Mouse (Mus musculus): Measurements from ENCODE around the gene Vsig2. TPM values are rescaled to one million over a fixed set of nuclear protein-coding genes. Genes with fewer than 3 reads are reported as not detected.
A peak's percentile ranks its signal among the peaks of the same experiment; 100 is the strongest.

Gene Vsig2
- polyA plus RNA-seq, 1 experiment from 2014 or later: 0.75 TPM

DNA sequence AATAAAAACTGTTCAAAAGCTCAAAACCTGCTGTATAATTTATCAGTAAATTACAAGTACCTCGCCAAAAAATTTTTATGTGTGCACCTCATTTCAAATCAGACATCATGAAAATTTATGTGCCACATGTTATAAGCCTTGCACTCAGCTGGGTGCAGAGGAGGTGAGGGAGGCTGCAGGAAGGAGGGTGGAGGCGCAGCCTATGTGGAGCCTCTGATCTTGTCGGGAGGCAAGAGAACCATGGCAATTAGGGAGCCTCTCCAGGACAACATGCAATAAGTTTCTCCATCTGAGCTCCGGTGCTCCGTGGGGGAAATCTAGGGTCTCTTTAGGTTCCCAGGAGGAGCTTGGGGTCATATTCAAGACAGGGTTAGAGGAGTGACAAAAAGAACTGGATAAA lies 28.4 kb downstream of the Vsig2 start:
- no peak for DNase-seq (ENCODE audit: low spot score)
- H3K4me2 ChIP-seq (ENCODE audit: low read depth, low read length, severe bottlenecking): no peak overlapping the region
- no peaks in the 10 kb centered on the region for H3K27me3 ChIP-seq (ENCODE audit: control insufficient read depth, insufficient read depth, low read length)
- H3K9ac ChIP-seq (ENCODE audit: low read length): no peak overlapping the region
- H3K36me3 ChIP-seq (ENCODE audit: control insufficient read depth, insufficient read depth, low read length): no peaks in the 10 kb centered on the region
- H3K9me3 ChIP-seq (ENCODE audit: control insufficient read depth, low read length): no peaks in the 10 kb centered on the region
- no peak overlapping the region for H3K4me3 ChIP-seq (ENCODE audit: low read depth, low read length)
- H3K4me1 ChIP-seq (replicated peaks; ENCODE audit: control insufficient read depth, insufficient read depth, low read length): no peaks in the 10 kb centered on the region
- no peak for ATAC-seq (replicated peaks; ENCODE audit: low FRiP score)
- 68% methylated on average over 5 of the region's 5 CpGs for WGBS
- H3K27ac ChIP-seq (ENCODE audit: low read depth, low read length): no peak overlapping the region

- H3K9me3 ChIP-seq (ENCODE audit: control insufficient read depth, low read length): no peaks in the 10 kb centered on the region
- WGBS: 59% methylated on average over 15 of the region's 15 CpGs
- H3K4me2 ChIP-seq (ENCODE audit: low read depth, low read length, severe bottlenecking): no peak overlapping the region
- ATAC-seq (replicated peaks; ENCODE audit: low FRiP score) (no peak), DNase-seq (ENCODE audit: low spot score) (no peak)
- no peaks in the 10 kb centered on the region for H3K27me3 ChIP-seq (ENCODE audit: control insufficient read depth, insufficient read depth, low read length)
- no peak overlapping the region for H3K9ac ChIP-seq (ENCODE audit: low read length)
- no peak overlapping the region for H3K27ac ChIP-seq (ENCODE audit: low read depth, low read length)
- H3K4me3 ChIP-seq (ENCODE audit: low read depth, low read length): no peak overlapping the region
- no peaks in the 10 kb centered on the region for H3K36me3 ChIP-seq (ENCODE audit: control insufficient read depth, insufficient read depth, low read length)
- no peaks in the 10 kb centered on the region for H3K4me1 ChIP-seq (replicated peaks; ENCODE audit: control insufficient read depth, insufficient read depth, low read length)
Observed at GRCm38 (mm10) chr9:37567892-37568604, 29.0 kb downstream of the Vsig2 start.

DNA sequence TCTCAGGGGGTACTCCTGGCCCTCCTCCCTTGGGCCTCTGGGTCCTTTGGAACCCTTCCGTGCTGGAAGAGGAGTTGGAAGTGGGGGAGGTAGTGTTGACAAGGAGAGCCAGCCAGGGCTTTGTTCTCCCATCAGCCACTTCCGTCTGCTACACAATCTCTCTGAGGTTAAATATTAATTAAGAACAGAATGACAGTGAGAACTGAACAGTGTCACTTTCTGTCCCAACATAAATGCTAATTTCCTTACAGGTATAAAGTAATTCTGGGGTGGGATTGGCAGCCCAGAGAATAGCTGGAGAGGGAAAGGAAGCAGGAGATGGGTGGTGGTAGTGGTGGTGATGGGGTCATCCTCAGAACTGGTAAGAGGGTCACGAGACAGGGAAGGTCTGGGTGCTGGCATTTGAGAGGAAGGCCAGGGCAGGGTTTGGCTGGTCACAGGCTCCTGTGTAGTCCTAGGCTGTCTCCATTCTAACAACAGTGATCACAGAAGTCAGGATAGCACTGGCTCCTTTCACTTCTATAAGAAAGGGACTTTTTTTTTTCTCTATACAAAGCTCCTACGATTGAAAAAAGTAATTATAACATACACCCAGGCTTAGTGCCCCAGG lies 29.7 kb downstream of the Vsig2 start:
- DNase-seq (ENCODE audit: low spot score) (no peak), ATAC-seq (replicated peaks; ENCODE audit: low FRiP score) (no peak)
- Histone ChIP-seq H3K4me1 (replicated peaks; ENCODE audit: control insufficient read depth, insufficient read depth, low read length) (no peaks in the 10 kb centered on the region), H3K9ac (ENCODE audit: low read length) (no peak overlapping the region), H3K27ac (ENCODE audit: low read depth, low read length) (no peak overlapping the region), H3K9me3 (ENCODE audit: control insufficient read depth, low read length) (no peaks in the 10 kb centered on the region), H3K36me3 (ENCODE audit: control insufficient read depth, insufficient read depth, low read length) (no peaks in the 10 kb centered on the region), H3K4me2 (ENCODE audit: low read depth, low read length, severe bottlenecking) (no peak overlapping the region), H3K27me3 (ENCODE audit: control insufficient read depth, insufficient read depth, low read length) (no peaks in the 10 kb centered on the region), H3K4me3 (ENCODE audit: low read depth, low read length) (no peak overlapping the region)
- WGBS: 59% methylated on average over 4 of the region's 4 CpGs

- Histone ChIP-seq H3K27ac (ENCODE audit: low read depth, low read length) (no peak overlapping the region), H3K27me3 (ENCODE audit: control insufficient read depth, insufficient read depth, low read length) (no peaks in the 10 kb centered on the region), H3K4me2 (ENCODE audit: low read depth, low read length, severe bottlenecking) (no peak overlapping the region), H3K9ac (ENCODE audit: low read length) (no peak overlapping the region), H3K36me3 (ENCODE audit: control insufficient read depth, insufficient read depth, low read length) (no peaks in the 10 kb centered on the region), H3K9me3 (ENCODE audit: control insufficient read depth, low read length) (no peaks in the 10 kb centered on the region), H3K4me1 (replicated peaks; ENCODE audit: control insufficient read depth, insufficient read depth, low read length) (no peaks in the 10 kb centered on the region), H3K4me3 (ENCODE audit: low read depth, low read length) (no peak overlapping the region)
- WGBS: 82% methylated on average over 2 of the region's 2 CpGs
- ATAC-seq (replicated peaks; ENCODE audit: low FRiP score): no peak
- DNase-seq (ENCODE audit: low spot score): no peak
Observed at GRCm38 (mm10) chr9:37569231-37569835, 30.3 kb downstream of the Vsig2 start.

GRCm38 (mm10) chr9:37572204-37572876 lies 33.3 kb downstream of the Vsig2 start:
- Histone ChIP-seq H3K27ac (ENCODE audit: low read depth, low read length) (no peak overlapping the region), H3K27me3 (ENCODE audit: control insufficient read depth, insufficient read depth, low read length) (no peaks in the 10 kb centered on the region), H3K36me3 (ENCODE audit: control insufficient read depth, insufficient read depth, low read length) (no peaks in the 10 kb centered on the region), H3K9ac (ENCODE audit: low read length) (no peak overlapping the region), H3K4me3 (ENCODE audit: low read depth, low read length) (no peak overlapping the region), H3K4me2 (ENCODE audit: low read depth, low read length, severe bottlenecking) (no peak overlapping the region), H3K9me3 (ENCODE audit: control insufficient read depth, low read length) (no peaks in the 10 kb centered on the region), H3K4me1 (replicated peaks; ENCODE audit: control insufficient read depth, insufficient read depth, low read length) (no peaks in the 10 kb centered on the region)
- no peak for ATAC-seq (replicated peaks; ENCODE audit: low FRiP score)
- 70% methylated on average over 3 of the region's 3 CpGs for whole genome bisulfite sequencing
- no peak for DNase-seq (ENCODE audit: low spot score)

DNA sequence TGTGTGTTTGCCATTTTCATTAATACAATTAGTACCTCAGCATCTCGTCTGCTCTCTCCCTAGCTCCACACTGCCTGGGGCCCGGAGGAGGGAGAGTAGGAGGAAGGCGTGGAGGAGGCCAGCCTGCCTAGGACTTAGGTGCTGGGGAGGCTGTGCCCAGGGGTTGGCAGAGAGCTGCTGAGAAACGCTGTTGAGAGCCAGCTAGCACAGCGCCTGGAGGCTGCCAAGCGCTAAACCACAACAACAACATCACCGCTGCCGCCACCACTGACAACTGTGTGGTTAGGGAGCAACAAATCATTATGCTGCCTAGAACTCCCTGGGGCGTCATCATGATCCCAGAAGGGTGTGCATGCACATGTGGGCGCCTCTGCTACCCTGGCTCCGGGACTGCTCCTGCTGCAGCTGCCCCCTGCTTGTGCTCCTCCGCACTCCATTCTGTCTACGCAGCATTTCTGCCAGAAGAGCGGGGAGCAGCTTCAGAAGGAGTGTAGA lies 37.4 kb downstream of the Vsig2 start:
- no peaks in the 10 kb centered on the region for H3K4me1 ChIP-seq (replicated peaks; ENCODE audit: control insufficient read depth, insufficient read depth, low read length)
- H3K4me2 ChIP-seq (ENCODE audit: low read depth, low read length, severe bottlenecking): peak overlapping the region; percentile 5; the same call in 1 of the 2 replicates
- no peak overlapping the region for H3K9ac ChIP-seq (ENCODE audit: low read length)
- 0 out of 2 replicates have a peak overlapping the region, but pooled peaks have one; percentile 12 for H3K27ac ChIP-seq (ENCODE audit: low read depth, low read length)
- no peak overlapping the region for H3K4me3 ChIP-seq (ENCODE audit: low read depth, low read length)
- WGBS: 37% methylated on average over 14 of the region's 14 CpGs
- no peaks in the 10 kb centered on the region for H3K9me3 ChIP-seq (ENCODE audit: control insufficient read depth, low read length)
- ATAC-seq (replicated peaks; ENCODE audit: low FRiP score) (0 out of 2 replicates have a peak, but pooled peaks have one; percentile 27), DNase-seq (ENCODE audit: low spot score) (peak; percentile 53)
- no peaks in the 10 kb centered on the region for H3K36me3 ChIP-seq (ENCODE audit: control insufficient read depth, insufficient read depth, low read length)
- no peaks in the 10 kb centered on the region for H3K27me3 ChIP-seq (ENCODE audit: control insufficient read depth, insufficient read depth, low read length)

DNA sequence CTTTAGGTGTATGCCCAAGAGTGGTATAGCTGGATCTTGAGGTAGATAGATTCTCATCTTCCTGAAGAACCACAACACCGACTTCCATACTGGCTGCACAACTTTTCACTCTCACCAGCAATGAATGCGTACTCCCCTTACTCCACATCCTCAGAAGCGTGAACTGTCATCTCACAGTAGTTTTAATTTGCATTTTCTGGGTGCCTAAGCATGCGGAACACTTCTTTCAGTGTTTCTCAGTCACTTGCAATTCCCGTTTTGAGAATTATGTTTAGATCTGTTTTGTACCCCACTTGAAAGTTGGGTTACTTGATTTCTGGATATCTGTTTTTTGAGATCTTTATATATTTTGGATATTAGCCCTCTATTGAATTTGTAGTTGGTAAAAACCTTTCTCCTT lies 44.5 kb downstream of the Vsig2 start:
- no peaks in the 10 kb centered on the region for H3K27me3 ChIP-seq (ENCODE audit: control insufficient read depth, insufficient read depth, low read length)
- no peak overlapping the region for H3K27ac ChIP-seq (ENCODE audit: low read depth, low read length)
- no peaks in the 10 kb centered on the region for H3K4me1 ChIP-seq (replicated peaks; ENCODE audit: control insufficient read depth, insufficient read depth, low read length)
- no peaks in the 10 kb centered on the region for H3K9me3 ChIP-seq (ENCODE audit: control insufficient read depth, low read length)
- H3K9ac ChIP-seq (ENCODE audit: low read length): no peak overlapping the region
- H3K4me2 ChIP-seq (ENCODE audit: low read depth, low read length, severe bottlenecking): no peak overlapping the region
- H3K4me3 ChIP-seq (ENCODE audit: low read depth, low read length): no peak overlapping the region
- H3K36me3 ChIP-seq (ENCODE audit: control insufficient read depth, insufficient read depth, low read length): no peaks in the 10 kb centered on the region
- DNase-seq (ENCODE audit: low spot score) (no peak), ATAC-seq (replicated peaks; ENCODE audit: low FRiP score) (no peak)
- 85% methylated on average over 5 of the region's 5 CpGs for WGBS

DNA sequence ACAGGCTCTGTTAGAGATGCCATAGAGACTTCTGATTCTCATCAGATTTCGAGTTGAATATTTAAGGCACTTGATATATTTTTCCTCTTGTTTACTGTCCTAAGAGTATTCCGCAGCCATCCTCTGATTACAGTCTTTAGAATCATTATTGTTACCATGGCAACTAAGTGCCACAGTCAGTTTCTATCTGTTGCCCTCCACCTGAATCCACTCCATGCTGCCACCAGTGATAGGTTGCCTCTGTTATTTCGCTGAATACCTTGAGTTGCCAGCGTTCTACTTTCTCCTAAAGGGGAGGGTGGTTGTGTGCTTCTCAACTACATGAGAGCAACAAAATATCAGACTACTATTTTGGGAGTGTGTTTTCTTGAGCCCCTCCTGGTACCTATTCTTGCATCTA lies 47.7 kb downstream of the Vsig2 start:
- no peak overlapping the region for H3K27ac ChIP-seq (ENCODE audit: low read depth, low read length)
- H3K4me3 ChIP-seq (ENCODE audit: low read depth, low read length): no peak overlapping the region
- H3K9ac ChIP-seq (ENCODE audit: low read length): no peak overlapping the region
- no peaks in the 10 kb centered on the region for H3K27me3 ChIP-seq (ENCODE audit: control insufficient read depth, insufficient read depth, low read length)
- 87% methylated on average over 4 of the region's 4 CpGs for WGBS
- H3K4me1 ChIP-seq (replicated peaks; ENCODE audit: control insufficient read depth, insufficient read depth, low read length): no peaks in the 10 kb centered on the region
- DNase-seq (ENCODE audit: low spot score) (no peak), ATAC-seq (replicated peaks; ENCODE audit: low FRiP score) (no peak)
- no peak overlapping the region for H3K4me2 ChIP-seq (ENCODE audit: low read depth, low read length, severe bottlenecking)
- no peaks in the 10 kb centered on the region; the same call in 1 of the 2 replicates for H3K9me3 ChIP-seq (ENCODE audit: control insufficient read depth, low read length)
- no peaks in the 10 kb centered on the region for H3K36me3 ChIP-seq (ENCODE audit: control insufficient read depth, insufficient read depth, low read length)

All from forebrain, embryonic 11.5 days (tissue).